Mouse (Mus musculus): ENCODE measurements around the gene Zfp113.
A peak's percentile ranks its signal among the peaks of the same experiment; 100 is the strongest.

Gene Zfp113

DNA sequence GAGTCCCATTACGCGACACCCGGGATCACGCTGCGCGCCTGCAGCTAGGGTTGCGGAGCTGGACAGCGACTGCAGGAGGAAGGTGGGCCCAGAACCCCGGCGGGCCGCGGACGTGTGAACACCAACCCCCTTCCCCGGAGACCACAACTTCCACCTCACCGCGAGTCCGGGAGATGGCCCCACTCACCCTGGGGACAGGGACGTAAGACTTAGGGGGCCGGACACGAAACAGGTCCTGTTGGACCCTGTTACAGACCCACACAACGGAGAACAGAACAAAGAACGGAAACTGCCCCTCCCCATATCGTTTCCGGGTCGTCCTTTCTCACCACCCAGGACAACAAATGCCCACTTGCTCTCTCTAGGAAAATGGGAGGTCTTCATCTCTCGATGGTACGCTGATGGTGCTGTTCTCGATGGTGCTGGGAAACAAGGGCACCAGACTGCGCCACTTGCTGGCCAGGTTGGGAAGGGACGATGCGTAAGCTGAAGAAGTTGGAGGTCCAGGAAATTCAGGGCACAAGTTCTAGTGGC lies at the start of gene Zfp113:
TSS of gene Zfp113 (minus strand) at position 302 of the 534 bp plus-strand sequence.
- peak; percentile 88 for DNase-seq (ENCODE audit: low read depth, low spot score)

DNA sequence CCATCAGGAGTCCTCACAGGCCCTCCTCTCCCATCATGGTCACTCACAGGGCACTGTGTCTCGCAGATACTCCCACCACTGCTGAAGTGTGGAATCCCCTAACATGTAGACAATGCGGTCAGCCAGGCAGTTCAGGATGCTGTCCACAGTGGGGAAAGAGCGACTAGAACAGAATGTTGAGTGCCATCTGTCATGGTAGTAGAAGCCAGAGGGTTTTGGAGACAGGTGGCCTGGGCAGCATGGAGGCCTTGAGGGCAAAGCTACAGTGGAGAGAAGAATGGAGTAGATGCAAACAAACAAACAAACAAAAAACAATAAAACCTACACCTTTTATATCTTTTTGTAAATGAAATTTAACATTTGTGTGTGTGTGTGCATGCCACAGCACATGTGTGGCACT lies 46.5 kb upstream of the Zfp113 start:
- no peak for DNase-seq (ENCODE audit: low read depth, low spot score)

DNA sequence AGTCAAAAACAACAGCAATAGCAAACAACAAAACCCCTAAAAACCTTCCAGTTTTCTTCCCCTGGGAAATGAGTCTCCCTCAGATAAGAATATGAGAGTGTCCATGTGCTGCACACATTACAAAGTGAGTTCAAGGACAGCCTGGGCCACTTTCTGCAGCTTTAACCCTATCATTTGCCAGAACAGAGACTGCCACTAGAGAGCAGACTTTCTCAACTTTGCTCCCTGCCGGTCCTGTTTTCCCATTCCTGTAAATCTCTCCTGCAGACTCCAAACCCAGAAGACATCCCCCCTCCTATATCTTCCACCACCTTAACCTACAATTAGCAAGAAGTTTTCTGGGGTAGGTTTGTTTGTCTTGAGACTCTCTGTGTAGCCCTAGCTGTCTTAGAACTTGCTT lies 44.0 kb upstream of the Zfp113 start:
- no peak for DNase-seq (ENCODE audit: low read depth, low spot score)

DNA sequence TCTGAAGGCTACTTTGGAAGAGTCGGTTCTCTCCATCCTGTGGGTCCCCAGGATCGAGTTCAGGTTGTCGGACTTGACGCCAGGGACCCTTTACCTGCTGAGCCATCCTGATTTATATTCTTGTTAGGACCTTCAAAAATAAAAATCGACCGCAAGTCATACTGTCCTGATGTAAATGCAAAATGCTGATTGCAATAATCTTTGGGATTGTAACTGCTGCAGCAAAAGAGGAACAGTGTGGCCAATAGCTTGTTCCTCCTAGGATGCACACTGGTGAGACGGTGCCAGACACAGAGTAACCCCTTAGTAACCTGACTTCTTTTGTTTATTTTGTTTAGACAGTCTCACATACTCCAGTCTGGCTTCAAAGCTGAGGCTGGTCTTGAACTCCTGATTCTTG lies 39.9 kb upstream of the Zfp113 start:
- DNase-seq (ENCODE audit: low read depth, low spot score) = no peak

DNA sequence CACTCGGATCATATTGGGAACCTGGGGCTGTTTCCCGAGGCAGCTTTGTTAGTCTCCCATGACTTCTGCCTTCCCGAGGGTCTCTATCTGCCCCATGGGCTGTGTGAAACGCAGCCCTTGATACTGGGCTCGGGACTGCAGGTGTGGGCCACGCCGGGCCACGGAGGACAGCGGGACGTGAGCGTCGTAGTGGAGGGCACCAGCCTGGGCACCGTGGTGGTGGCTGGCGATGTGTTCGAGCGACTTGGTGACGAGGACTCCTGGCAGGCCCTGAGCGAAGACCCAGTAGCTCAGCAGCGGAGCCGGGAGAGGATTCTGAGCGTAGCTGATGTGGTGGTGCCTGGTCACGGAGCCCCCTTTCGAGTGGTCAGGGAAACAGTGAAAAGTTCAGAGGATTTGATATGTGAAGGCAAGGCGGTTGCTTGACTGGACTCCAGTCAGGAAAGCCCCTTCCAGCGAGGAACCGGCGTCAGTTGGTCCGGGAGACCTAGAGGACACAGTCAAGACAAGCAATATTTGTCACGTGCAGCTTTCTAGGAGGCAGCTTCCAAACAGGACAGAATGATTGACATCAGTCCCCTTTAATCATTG lies 39.3 kb upstream of the Zfp113 start:
- DNase-seq (ENCODE audit: low read depth, low spot score) = no peak

DNA sequence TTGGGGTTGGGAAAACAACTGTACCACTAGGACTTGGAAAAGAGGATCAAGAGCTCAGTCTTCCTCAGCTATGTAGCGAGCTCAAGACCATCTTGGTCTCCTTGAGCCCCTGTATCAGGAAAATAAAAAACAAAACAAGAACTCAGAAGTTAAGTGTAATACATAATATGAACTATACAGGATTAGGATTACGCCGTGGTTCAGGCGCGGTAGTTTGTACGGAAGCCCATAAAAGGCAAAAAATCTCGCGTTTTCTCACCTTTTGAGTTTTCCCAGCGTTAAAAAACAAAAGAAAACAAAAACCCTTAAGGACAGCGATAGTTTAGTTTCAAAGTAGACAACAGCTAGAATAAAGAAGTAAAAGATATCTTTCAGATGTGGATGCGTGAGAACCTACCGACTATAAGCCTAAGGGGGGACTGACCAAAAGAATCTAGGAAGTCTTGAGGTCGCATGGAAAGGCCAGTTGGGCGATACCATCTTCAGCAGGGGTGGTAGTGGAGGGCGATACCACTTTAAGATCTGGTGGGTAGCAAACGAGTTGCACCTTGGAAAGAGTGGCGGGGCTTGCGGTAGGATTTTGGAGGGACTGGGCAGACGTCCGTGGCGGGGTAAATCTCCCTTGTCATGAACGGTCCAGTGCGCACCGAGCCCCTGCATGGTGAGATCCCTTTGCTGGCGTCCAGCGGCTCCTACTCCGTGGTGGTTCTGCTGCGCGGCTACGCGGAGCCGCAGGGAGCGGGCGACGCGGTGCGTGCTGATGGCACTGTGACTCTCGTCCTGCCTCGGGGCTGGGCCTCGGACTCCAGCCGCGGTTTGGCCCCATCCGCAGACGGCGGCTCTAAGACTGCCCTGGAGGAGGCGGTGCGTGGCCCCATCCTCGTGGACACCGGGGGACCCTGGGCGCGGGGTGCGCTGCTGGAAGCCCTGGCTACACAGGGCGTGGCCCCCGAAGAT lies 38.5 kb upstream of the Zfp113 start, which contains the start of gene Mblac1:
TSS of gene Mblac1 (plus strand) at position 544 of the 957 bp plus-strand sequence.
- DNase-seq (ENCODE audit: low read depth, low spot score) = peak; percentile 83

DNA sequence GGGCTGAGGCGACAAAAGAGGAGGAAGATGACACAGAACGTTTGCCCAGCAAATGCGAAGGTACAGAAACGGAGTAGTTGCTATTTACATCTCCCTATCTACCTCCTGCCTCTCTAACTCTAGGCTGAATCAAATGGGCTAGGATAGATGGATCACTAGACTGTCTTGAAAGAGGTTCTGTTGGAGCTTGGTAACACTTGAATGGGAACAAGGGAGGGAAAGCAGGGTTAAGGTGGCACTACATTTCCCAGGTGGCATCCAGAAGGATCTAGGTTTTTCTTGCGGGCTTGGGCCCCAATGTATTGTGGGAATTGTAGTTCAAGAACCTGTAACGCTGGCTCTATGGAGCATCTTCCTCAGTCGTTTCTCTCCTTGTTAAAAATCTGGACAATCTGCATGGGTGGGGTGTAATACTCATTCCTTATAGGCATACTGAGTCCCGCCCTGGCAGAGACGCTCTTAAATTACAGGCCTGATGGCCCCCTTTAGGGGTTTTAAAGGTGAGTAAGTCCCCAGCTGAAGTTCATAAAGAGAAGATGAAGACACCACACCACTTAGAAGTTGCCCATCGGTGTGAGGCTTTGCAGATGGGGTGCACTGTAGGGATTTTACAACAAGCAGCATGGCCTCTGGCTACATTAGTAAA lies 32.2 kb upstream of the Zfp113 start:
- DNase-seq (ENCODE audit: low read depth, low spot score) = peak; percentile 75

DNA sequence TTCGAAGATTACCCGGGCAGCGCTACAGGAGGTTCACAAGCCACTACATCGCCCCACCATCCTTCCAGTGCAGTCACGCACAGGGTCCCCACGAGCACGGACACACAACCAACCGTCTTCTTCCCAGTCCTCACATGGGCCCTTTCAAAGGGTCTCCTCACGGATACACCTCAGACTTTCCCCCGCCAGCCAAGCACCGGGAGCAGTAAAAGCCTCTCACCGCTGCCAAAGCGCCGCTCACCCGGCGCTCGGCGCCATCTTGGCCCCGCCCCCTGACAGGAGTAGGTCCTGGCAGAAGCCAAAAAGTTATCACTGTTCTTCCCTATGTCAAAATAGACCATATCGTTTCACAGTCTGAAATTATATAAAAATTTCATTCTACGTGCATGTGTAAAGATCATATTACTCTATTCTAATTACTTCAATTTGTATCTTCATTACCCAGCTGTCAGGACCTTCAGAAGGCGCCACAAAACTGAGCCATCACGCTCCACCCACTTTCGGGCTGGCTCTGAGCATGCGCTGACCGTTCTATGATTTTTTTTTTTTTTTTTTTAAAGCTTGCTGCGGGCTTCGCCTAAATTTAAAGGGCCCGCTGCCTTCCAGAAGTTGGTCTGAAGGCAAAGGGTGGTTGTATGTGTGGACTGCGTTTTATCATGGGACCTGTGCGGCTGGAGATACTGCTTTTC lies 31.6 kb upstream of the Zfp113 start, which contains the start of the genes Taf6 and Cnpy4:
TSS of gene Taf6 (minus strand) at position 502 of the 689 bp plus-strand sequence.
TSS of gene Cnpy4 (plus strand) at position 536 of the 689 bp plus-strand sequence.
- peak; percentile 84 for DNase-seq (ENCODE audit: low read depth, low spot score)

DNA sequence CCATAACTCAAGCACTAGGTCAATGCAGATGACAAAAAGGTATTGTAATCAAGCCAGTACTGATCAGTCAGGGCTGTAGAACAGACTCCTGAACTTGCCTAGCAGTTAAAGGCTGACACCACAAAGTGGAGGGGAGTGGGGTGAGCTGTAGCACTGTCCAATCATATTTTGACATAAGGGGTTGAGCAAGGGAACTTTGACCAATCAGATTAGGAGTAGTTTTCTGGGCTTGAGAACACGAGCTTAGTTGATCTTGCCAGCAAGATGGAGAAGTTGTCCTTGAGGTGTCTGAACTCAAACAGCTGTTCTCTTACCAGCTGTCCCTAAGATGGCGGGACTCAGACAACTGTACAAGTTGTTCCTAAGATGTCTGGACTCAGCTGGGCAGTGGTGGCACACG lies 17.7 kb upstream of the Zfp113 start:
- DNase-seq (ENCODE audit: low read depth, low spot score) = no peak

DNA sequence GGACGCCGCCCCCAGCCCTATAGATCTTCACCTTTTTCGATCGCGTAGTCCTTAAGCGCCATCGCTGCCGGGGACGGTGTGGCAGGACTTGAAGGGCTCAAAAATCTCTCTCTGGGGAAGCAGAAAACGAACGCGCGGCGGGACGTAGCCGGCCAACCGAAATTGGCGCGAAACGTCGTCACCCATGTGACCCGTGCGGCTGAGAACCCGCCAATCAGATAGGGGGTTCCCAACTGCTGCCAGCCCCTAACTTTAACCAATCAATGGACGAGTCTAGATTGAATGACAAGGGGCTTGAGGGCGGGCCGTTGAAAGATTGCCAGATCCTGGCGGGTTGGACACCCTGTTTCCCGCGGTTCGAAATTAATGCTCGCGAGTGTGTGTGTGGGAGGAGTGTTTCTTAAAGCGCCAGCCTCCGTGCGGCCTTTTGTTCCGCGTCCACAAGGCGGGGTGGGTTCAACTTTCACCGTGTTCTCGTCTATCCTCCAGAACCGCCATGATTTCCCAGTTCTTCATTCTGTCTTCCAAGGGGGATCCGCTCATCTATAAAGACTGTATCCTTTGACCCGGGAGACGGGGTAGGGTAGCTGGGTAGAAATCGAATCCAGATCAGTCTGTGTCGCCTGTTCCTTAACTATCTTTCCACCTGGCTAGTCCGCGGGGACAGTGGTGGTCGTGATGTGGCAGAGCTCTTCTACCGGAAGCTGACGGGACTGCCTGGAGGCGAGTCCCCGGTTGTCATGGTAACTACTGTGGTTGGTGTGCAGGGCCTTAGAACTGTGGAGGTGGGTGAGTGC lies 16.3 kb upstream of the Zfp113 start, which contains the start of the genes Ap4m1 and Mcm7:
TSS of gene Ap4m1 (plus strand) at position 308 of the 797 bp plus-strand sequence.
TSS of gene Mcm7 (minus strand) at position 728 of the 797 bp plus-strand sequence.
- DNase-seq (ENCODE audit: low read depth, low spot score) = peak; percentile 98

DNA sequence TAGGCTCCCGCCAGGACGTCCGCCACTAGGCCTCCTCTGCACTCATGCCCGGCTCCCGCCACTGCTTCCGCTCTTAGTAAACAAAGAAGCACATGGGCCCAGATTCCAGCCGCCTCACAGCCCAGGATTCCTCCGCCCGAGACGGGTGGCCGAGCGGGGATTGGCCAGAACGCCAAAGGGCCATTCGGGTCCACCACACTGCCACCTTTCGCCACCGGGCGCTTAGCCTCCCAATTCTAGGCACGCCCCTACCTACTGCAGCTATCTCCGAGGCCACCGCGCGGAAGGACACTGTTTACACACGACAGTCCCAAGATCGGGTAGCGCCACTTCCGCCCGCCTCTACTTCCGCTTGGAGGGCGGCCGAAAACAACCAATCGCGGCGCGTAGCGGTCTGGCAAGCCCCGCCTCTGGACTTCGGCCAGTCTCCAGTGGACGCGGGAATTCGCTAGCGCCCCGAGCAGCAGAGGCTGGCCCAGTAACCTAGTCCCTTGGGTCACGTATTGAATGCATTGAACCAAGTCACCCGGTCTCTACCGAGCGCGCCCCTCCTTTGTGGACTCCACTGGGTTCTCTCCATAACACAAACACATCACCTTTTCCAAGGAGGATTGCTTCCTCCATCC lies 15.5 kb upstream of the Zfp113 start:
- peak; percentile 92 for DNase-seq (ENCODE audit: low read depth, low spot score)

DNA sequence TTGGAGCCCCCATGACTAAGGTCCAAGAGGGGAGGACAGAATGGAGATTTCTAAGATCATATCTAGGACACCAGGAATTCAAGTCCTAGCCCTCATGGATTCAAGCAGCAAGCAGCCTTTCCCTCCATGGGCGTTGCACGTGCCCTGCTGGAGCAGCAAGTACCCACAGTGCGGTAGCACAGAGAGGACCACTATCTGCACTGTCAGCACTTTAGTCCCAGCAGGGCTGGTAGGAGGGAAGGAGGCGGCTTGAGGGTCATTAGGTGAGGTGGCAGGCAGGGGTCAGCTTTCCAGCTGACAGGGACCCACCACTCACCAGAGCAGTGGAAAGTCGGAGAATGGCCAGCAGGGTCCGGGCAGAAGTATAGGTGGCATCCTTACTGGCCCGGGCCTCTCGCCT lies 10.1 kb upstream of the Zfp113 start:
- no peak for DNase-seq (ENCODE audit: low read depth, low spot score)

DNA sequence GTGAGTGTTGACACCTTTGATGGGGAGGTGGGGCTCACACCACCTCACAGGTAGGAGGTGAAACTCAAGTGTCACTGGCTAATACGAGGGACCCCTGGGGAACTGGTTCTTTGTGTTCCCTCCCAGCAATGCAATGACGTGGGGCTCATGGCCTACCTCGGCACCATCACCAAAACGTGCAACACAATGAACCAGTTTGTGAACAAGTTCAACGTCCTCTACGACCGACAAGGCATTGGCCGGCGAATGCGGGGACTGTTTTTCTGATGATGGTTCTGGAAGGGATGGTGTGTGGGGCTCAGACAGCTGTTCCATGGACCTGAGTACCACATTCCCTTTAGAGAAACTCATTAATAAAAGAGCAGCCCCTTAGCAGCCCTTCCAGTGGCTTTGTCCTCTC lies 8.1 kb upstream of the Zfp113 start:
- DNase-seq (ENCODE audit: low read depth, low spot score) = no peak

DNA sequence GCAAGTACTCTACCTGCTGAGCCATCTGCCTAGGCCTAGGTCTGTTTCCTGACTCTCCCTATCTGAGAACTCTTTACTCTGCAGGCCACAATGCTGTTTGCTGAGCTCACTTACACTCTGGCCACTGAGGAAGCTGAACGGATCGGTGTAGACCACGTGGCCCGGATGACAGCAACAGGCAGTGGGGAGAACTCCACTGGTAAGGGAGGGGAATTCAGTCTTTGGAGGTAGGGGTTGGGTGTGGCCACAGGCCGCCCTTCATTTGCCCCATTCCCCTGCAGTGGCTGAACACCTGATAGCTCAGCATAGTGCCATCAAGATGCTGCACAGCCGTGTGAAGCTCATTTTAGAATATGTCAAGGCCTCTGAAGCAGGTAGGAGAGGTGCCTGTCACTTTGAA lies 7.5 kb upstream of the Zfp113 start:
- no peak for DNase-seq (ENCODE audit: low read depth, low spot score)

DNA sequence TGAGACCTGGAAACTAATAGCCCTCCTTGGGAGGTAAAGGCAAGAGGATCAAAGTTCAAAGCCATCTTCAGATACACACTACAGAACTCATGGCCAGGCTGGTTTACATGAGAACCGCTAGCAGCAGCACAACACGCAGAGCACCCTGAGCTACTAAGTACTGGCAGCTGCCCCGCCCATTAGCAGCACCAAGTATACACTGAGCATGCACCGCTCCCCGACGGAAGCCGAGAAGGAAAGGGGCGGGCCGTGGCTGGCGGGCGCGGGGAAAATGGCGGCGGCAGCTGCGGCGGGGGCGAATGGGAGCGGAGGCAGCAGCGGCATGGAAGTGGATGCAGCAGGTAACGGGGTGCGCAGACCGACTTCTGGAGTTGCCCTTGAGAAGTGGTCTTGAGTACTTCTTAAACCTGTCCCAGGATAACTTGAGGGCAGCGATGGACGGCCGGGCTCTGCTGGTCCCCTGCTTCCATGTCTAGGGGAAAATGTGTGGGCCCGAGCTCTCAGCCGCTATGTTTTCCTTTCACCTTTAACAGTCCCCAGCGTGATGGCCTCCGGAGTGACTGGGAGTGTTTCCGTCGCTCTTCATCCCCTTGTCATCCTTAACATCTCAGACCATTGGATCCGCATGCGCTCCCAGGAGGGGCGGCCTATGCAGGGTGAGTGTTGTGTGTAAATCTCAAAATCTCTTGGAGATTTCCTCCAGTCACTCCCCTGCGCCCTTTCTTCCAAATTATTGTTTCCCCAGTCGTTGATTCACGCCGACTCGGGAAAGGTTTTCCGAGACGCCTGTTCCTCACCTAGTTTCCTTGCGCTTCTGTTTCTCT lies 5.5 kb upstream of the Zfp113 start, which contains the start of gene Cops6:
TSS of gene Cops6 (plus strand) at position 230 of the 824 bp plus-strand sequence.
- DNase-seq (ENCODE audit: low read depth, low spot score) = peak; percentile 82

DNA sequence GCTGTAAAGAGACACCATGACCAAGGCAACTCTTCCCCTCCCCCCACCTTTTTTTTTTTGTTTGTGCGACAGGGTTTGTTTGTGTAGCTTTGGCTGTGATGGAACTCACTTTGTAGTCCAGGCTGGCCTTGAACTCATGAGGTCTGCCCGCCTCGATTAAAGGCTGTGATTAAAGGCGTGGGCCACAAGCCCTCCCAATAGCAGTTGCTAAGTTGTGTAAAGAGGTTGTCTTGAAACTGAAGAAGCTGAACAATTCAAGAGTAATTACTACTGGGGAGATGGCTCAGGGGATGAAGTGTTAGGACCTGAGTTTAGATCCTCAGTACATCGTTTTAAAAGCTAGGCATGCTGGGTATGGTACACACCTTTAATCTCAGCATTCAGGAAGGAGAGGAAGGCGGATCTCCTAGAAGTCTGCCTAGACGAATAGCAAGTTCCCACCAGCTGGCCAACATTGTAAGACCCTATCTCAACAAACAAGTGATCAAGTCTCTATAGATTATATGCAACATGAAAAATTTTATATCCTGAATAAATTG lies 4.7 kb upstream of the Zfp113 start:
- no peak for DNase-seq (ENCODE audit: low read depth, low spot score)

DNA sequence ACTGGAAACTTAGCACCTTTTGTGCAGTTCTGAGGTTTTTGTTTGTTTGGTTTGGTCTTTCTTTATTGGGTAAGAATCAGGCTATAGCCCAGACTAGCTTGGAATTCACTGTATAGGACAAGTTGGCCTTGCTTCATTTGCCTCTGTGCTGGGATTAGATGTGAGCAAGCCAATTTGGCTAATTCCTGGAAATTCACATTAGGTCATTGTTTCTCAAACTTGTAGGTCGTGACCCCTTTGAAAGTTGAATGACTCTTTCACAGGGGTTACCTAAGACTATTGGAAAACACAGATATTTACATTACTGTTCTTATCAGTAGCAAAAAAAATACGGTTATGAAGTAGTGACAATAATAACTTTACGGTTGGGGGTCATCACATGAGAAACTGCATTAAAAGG lies 1.2 kb downstream of the Zfp113 start:
- DNase-seq (ENCODE audit: low read depth, low spot score) = no peak

DNA sequence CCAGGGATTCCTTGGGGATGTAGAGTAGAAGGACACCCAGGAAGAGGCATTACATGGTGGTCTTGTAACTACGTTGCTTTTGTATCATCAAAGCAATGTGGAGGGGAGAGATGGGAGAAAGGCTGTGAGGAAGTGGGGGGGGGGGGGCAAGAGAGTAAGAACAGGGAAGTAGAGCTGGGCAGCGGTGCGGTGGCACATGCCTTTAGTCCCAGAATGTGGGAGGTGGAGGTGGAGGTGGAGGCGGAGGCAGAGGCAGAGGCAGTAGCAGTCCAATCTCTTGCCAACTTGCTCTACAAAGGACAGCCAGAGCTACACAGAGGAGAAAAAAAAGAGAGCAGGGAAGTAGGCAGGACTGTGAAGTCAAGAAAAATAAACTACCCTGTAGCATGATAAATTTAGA lies 17.0 kb downstream of the Zfp113 start:
- no peak for DNase-seq (ENCODE audit: low read depth, low spot score)
